13 mouse cellular contexts compared by ENCODE assay signal in genomic region chr7:132012969-132013679, GRCm38 (mm10). TPM values are rescaled to one million over a fixed set of nuclear protein-coding genes. Genes with fewer than 3 reads are reported as not detected.
DNase-seq lines count a peak whose midpoint lies in the region; ATAC-seq lines count a peak whose summit lies in the region.
"Had no signal": no experiment of that assay in that cellular context is flagged by ENCODE, and none has a peak within 500 bp of the region (broad histone marks: within the 10 kb centered on the region; RNA-seq: fewer than 3 reads in every experiment).

No protein-coding gene starts in this region.

- H3K27me3 ChIP-seq in embryonic facial prominence, embryonic 14.5 days (replicated peaks; ENCODE audit: control insufficient read depth, insufficient read depth, low read length), result no peaks in the 10 kb centered on the region
- H3K27me3 ChIP-seq in hindbrain, embryonic 13.5 days, result 0 out of 2 replicates have a peak, but pooled peaks cover 3% of the 10 kb centered on the region
- H3K27me3 ChIP-seq in neural tube, embryonic 12.5 days (replicated peaks), result no peaks in the 10 kb centered on the region

- H3K36me3 ChIP-seq in embryonic facial prominence, embryonic 14.5 days (ENCODE audit: control insufficient read depth, insufficient read depth, low read length), result no peaks in the 10 kb centered on the region
- no peaks in the 10 kb centered on the region for H3K36me3 ChIP-seq in hindbrain, embryonic 13.5 days
- H3K36me3 ChIP-seq in neural tube, embryonic 12.5 days, result no peaks in the 10 kb centered on the region

- no peaks in the 10 kb centered on the region for H3K9me3 ChIP-seq in embryonic facial prominence, embryonic 14.5 days (ENCODE audit: control insufficient read depth, low read length)
- H3K9me3 ChIP-seq in hindbrain, embryonic 13.5 days, result no peaks in the 10 kb centered on the region
- H3K9me3 ChIP-seq in neural tube, embryonic 12.5 days, result no peaks in the 10 kb centered on the region

- H3K27ac ChIP-seq in embryonic facial prominence, embryonic 14.5 days (replicated peaks; ENCODE audit: low read depth, low read length), result no peak overlapping the region
- peak overlapping the region; percentile 73 for H3K27ac ChIP-seq in hindbrain, embryonic 13.5 days
- H3K27ac ChIP-seq in neural tube, embryonic 12.5 days, result no peak overlapping the region

- no peak for ATAC-seq in embryonic facial prominence, embryonic 14.5 days (ENCODE audit: low read depth)
- peak; percentile 81 for ATAC-seq in hindbrain, embryonic 13.5 days (ENCODE audit: low FRiP score)
- peak; percentile 65 for ATAC-seq in neural tube, embryonic 12.5 days (ENCODE audit: low FRiP score, low read depth)
- ATAC-seq in megakaryocyte, adult 5-6 weeks (ENCODE audit: poor library complexity, severe bottlenecking), result no peak

- H3K9ac ChIP-seq in embryonic facial prominence, embryonic 14.5 days (ENCODE audit: low read depth, low read length), result no peak overlapping the region
- no peak overlapping the region for H3K9ac ChIP-seq in hindbrain, embryonic 13.5 days
- H3K9ac ChIP-seq in neural tube, embryonic 12.5 days, result no peak overlapping the region

- DNase-seq in layer of hippocampus, adult 9-11 months, result peak; percentile 52
- no peak for DNase-seq in layer of hippocampus, adult 9-10 months (ENCODE audit: low spot score)
- DNase-seq in embryonic facial prominence, embryonic 14.5 days (ENCODE audit: low spot score), result peak; percentile 44
- no peak for DNase-seq in thymus, adult 18-20 months
- no peak for DNase-seq in lung, postnatal 10 days
- DNase-seq: heart, postnatal 36 days; lung, adult 2 months; thymus, postnatal 25 days had no signal

- no peak overlapping the region for H3K4me3 ChIP-seq in embryonic facial prominence, embryonic 14.5 days (ENCODE audit: low read depth, low read length)
- H3K4me3 ChIP-seq in hindbrain, embryonic 13.5 days, result no peak overlapping the region
- H3K4me3 ChIP-seq in neural tube, embryonic 12.5 days, result no peak overlapping the region

- 24% methylated on average over 1 of the region's 1 CpGs for WGBS in embryonic facial prominence, embryonic 14.5 days
- WGBS in hindbrain, embryonic 13.5 days, result 9% methylated on average over 1 of the region's 1 CpGs
- 8% methylated on average over 1 of the region's 1 CpGs for WGBS in neural tube, embryonic 12.5 days

- no peak overlapping the region for H3K4me2 ChIP-seq in embryonic facial prominence, embryonic 14.5 days (ENCODE audit: low read depth, low read length)
- no peak overlapping the region for H3K4me2 ChIP-seq in hindbrain, embryonic 13.5 days
- H3K4me2 ChIP-seq in neural tube, embryonic 12.5 days (replicated peaks), result no peak overlapping the region; the same call in 1 of the 2 replicates

- H3K4me1 ChIP-seq in embryonic facial prominence, embryonic 14.5 days (ENCODE audit: control insufficient read depth, insufficient read depth, low read length), result no peaks in the 10 kb centered on the region
- H3K4me1 ChIP-seq in hindbrain, embryonic 13.5 days (replicated peaks), result peaks cover 22% of the 10 kb centered on the region
- H3K4me1 ChIP-seq in neural tube, embryonic 12.5 days, result peaks cover 15% of the 10 kb centered on the region

RNA-seq across cellular contexts. Expression of gene Gpr26, which starts 46.9 kb away (rescaled TPM):
- polyA plus RNA-seq in embryonic facial prominence, embryonic 14.5 days (2014; fragmentation: Nextera tagmentation; extraction: Ambion mirVana), result 0.04 and 0.08 TPM in 2 replicates
- polyA plus RNA-seq in hindbrain, embryonic 13.5 days (2015; fragmentation: Nextera tagmentation; extraction: Ambion mirVana), result 1.4 and 1.8 TPM in 2 replicates
- 0.38 and 0.61 TPM in 2 replicates for polyA plus RNA-seq in neural tube, embryonic 12.5 days (2016; fragmentation: Nextera tagmentation; extraction: Ambion mirVana)
- total RNA-seq in megakaryocyte, adult 5-6 weeks (2015), result not detected in 2 replicates
- not detected in 2 replicates for total RNA-seq in megakaryocyte, adult 5-6 weeks (2017)
- total RNA-seq: CH12.LX; heart, postnatal 36 days had no signal
- polyA plus RNA-seq: gonadal fat pad, adult 2 months; lung, adult 2 months had no signal

Comparison
In these comparisons a context has a peak if more than half of its experiments do, and no peak if none do; other contexts are left out.
1. DNase-seq: peak in layer of hippocampus, adult 9-11 months (single experiment) and embryonic facial prominence, embryonic 14.5 days (single experiment); none in layer of hippocampus, adult 9-10 months (single experiment), thymus, adult 18-20 months (0 of 2) and lung, postnatal 10 days (single experiment).
2. ATAC-seq: peak in hindbrain, embryonic 13.5 days (single experiment) and neural tube, embryonic 12.5 days (single experiment); none in embryonic facial prominence, embryonic 14.5 days (single experiment) and megakaryocyte, adult 5-6 weeks (single experiment).